ENCODE assay signal across 7 mouse cellular contexts in genomic region chr5:52617711-52618347, GRCm38 (mm10). TPM values are rescaled to one million over a fixed set of nuclear protein-coding genes. Genes with fewer than 3 reads are reported as not detected.
DNase-seq lines count a peak whose midpoint lies in the region; ATAC-seq lines count a peak whose summit lies in the region.

No protein-coding gene starts in this region.

- peaks cover 7% of the 10 kb centered on the region for H3K27me3 ChIP-seq in liver, embryonic 11.5 days (replicated peaks; ENCODE audit: control insufficient read depth, insufficient read depth, low read length)
- peaks cover 42% of the 10 kb centered on the region for H3K27me3 ChIP-seq in forebrain, embryonic 10.5 days (ENCODE audit: poor library complexity, severe bottlenecking)
- H3K27me3 ChIP-seq in intestine, embryonic 16.5 days (replicated peaks; ENCODE audit: control insufficient read depth, insufficient read depth, low read length), result no peaks in the 10 kb centered on the region
- H3K27me3 ChIP-seq in neural tube, embryonic 14.5 days (ENCODE audit: control insufficient read depth, insufficient read depth, low read length), result no peaks in the 10 kb centered on the region

- no peak overlapping the region; the same call in 1 of the 2 replicates for H3K27ac ChIP-seq in liver, embryonic 11.5 days (ENCODE audit: low read depth, low read length)
- peak overlapping the region; percentile 71 for H3K27ac ChIP-seq in forebrain, embryonic 10.5 days
- peak overlapping the region; percentile 79 for H3K27ac ChIP-seq in intestine, embryonic 16.5 days (ENCODE audit: low read length)
- H3K27ac ChIP-seq in neural tube, embryonic 14.5 days (ENCODE audit: low read depth, low read length), result peak overlapping the region; percentile 77

- ATAC-seq in liver, embryonic 11.5 days (replicated peaks; ENCODE audit: low FRiP score), result no peak
- peak; percentile 13 for ATAC-seq in intestine, embryonic 16.5 days
- peak; percentile 66 for ATAC-seq in neural tube, embryonic 14.5 days (ENCODE audit: low read depth)
- no peak for ATAC-seq in activated CD4-positive, CD25-positive, alpha-beta regulatory T cell, adult 4 months

- H3K4me1 ChIP-seq in liver, embryonic 11.5 days (replicated peaks; ENCODE audit: control insufficient read depth, insufficient read depth, low read length), result peaks cover 7% of the 10 kb centered on the region; the same call in 1 of the 2 replicates
- H3K4me1 ChIP-seq in forebrain, embryonic 10.5 days, result peaks cover 34% of the 10 kb centered on the region
- peaks cover 39% of the 10 kb centered on the region for H3K4me1 ChIP-seq in intestine, embryonic 16.5 days (ENCODE audit: control insufficient read depth, insufficient read depth, low read length)
- H3K4me1 ChIP-seq in neural tube, embryonic 14.5 days (ENCODE audit: control insufficient read depth, insufficient read depth, low read length), result peaks cover 18% of the 10 kb centered on the region

- no peak overlapping the region for H3K9ac ChIP-seq in liver, embryonic 11.5 days (ENCODE audit: low read depth, low read length)
- H3K9ac ChIP-seq in intestine, embryonic 16.5 days (ENCODE audit: low read depth, low read length), result peak overlapping the region; percentile 63
- peak overlapping the region; percentile 43; the same call in 1 of the 2 replicates for H3K9ac ChIP-seq in neural tube, embryonic 14.5 days (replicated peaks; ENCODE audit: low read depth, low read length)

- peak overlapping the region; percentile 43 for H3K4me3 ChIP-seq in liver, embryonic 11.5 days (ENCODE audit: low read depth, low read length)
- H3K4me3 ChIP-seq in forebrain, embryonic 10.5 days, result peak overlapping the region; percentile 59
- H3K4me3 ChIP-seq in intestine, embryonic 16.5 days (ENCODE audit: low read length), result peak overlapping the region; percentile 49
- H3K4me3 ChIP-seq in neural tube, embryonic 14.5 days (ENCODE audit: low read depth, low read length), result peak overlapping the region; percentile 31; the same call in 1 of the 2 replicates

- H3K36me3 ChIP-seq in liver, embryonic 11.5 days (ENCODE audit: control insufficient read depth, insufficient read depth, low read length), result no peaks in the 10 kb centered on the region
- H3K36me3 ChIP-seq in forebrain, embryonic 10.5 days (replicated peaks), result no peaks in the 10 kb centered on the region
- no peaks in the 10 kb centered on the region for H3K36me3 ChIP-seq in intestine, embryonic 16.5 days (ENCODE audit: control insufficient read depth, insufficient read depth, low read length)
- no peaks in the 10 kb centered on the region for H3K36me3 ChIP-seq in neural tube, embryonic 14.5 days (ENCODE audit: control insufficient read depth, insufficient read depth, low read length)

- peak overlapping the region; percentile 69 for H3K4me2 ChIP-seq in liver, embryonic 11.5 days
- peak overlapping the region; percentile 85 for H3K4me2 ChIP-seq in intestine, embryonic 16.5 days (ENCODE audit: low read depth, low read length)
- peak overlapping the region; percentile 71 for H3K4me2 ChIP-seq in neural tube, embryonic 14.5 days (ENCODE audit: low read depth, low read length)

- DNase-seq in liver, embryonic 11.5 days (ENCODE audit: low spot score), result no peak
- no peak for DNase-seq in liver
- DNase-seq in forebrain, embryonic 10.5 days (ENCODE audit: extremely low spot score, low spot score), result no peak
- DNase-seq in T-cell, adult 2 months (ENCODE audit: low spot score), result no peak

- 58% methylated on average over 9 of the region's 9 CpGs for WGBS in liver, embryonic 11.5 days
- WGBS in forebrain, embryonic 10.5 days, result 31% methylated on average over 9 of the region's 9 CpGs
- WGBS in intestine, embryonic 16.5 days, result 51% methylated on average over 9 of the region's 9 CpGs
- WGBS in neural tube, embryonic 14.5 days, result 38% methylated on average over 9 of the region's 9 CpGs

- no peaks in the 10 kb centered on the region for H3K9me3 ChIP-seq in liver, embryonic 11.5 days (ENCODE audit: control insufficient read depth, low read length)
- 0 out of 2 replicates have a peak, but pooled peaks cover 8% of the 10 kb centered on the region for H3K9me3 ChIP-seq in forebrain, embryonic 10.5 days
- 0 out of 2 replicates have a peak, but pooled peaks cover 5% of the 10 kb centered on the region for H3K9me3 ChIP-seq in intestine, embryonic 16.5 days (ENCODE audit: control insufficient read depth, low read length)
- no peaks in the 10 kb centered on the region for H3K9me3 ChIP-seq in neural tube, embryonic 14.5 days (ENCODE audit: control insufficient read depth, low read length)

RNA-seq across cellular contexts. Expression of gene Lgi2, which starts 51.6 kb away (rescaled TPM):
- 0.84 and 1.0 TPM in 2 replicates for polyA plus RNA-seq in liver, embryonic 11.5 days (2014; fragmentation: Nextera tagmentation; extraction: Ambion mirVana)
- polyA plus RNA-seq in forebrain, embryonic 10.5 days (2016; fragmentation: Nextera tagmentation; extraction: Ambion mirVana), result 0.89 and 1.1 TPM in 2 replicates
- 2.9 and 4.1 TPM in 2 replicates for polyA plus RNA-seq in intestine, embryonic 16.5 days (2015; fragmentation: Nextera tagmentation; extraction: Ambion mirVana)
- 6.3 and 8.6 TPM in 2 replicates for polyA plus RNA-seq in neural tube, embryonic 14.5 days (2014; fragmentation: Nextera tagmentation; extraction: Ambion mirVana)
- polyA plus RNA-seq in activated CD4-positive, CD25-positive, alpha-beta regulatory T cell, adult 4 months (2017; shearing (Covaris generic)), result not detected

RNA-seq across cellular contexts. Expression of gene Sepsecs, which starts 51.7 kb away (rescaled TPM):
- polyA plus RNA-seq in liver, embryonic 11.5 days (2014; fragmentation: Nextera tagmentation; extraction: Ambion mirVana), result 12.7 and 15.0 TPM in 2 replicates
- polyA plus RNA-seq in forebrain, embryonic 10.5 days (2016; fragmentation: Nextera tagmentation; extraction: Ambion mirVana), result 8.2 and 8.7 TPM in 2 replicates
- polyA plus RNA-seq in intestine, embryonic 16.5 days (2015; fragmentation: Nextera tagmentation; extraction: Ambion mirVana), result 11.9 and 12.9 TPM in 2 replicates
- 7.4 and 8.3 TPM in 2 replicates for polyA plus RNA-seq in neural tube, embryonic 14.5 days (2014; fragmentation: Nextera tagmentation; extraction: Ambion mirVana)
- 1 to 10 TPM; 4.1 to 4.4 TPM for polyA plus RNA-seq in activated CD4-positive, CD25-positive, alpha-beta regulatory T cell, adult 4 months (2017; shearing (Covaris generic))

Comparison
In these comparisons a context has a peak if more than half of its experiments do, and no peak if none do; other contexts are left out.
1. ATAC-seq: peak in intestine, embryonic 16.5 days (single experiment) and neural tube, embryonic 14.5 days (single experiment); none in liver, embryonic 11.5 days (single experiment) and activated CD4-positive, CD25-positive, alpha-beta regulatory T cell, adult 4 months (single experiment).
2. Peak in every context shown above with its lines, with median percentiles within 50 percentile points of each other: H3K4me2 ChIP-seq and H3K4me3 ChIP-seq.